Mouse (Mus musculus) kidney, adult 8-10 months (tissue): ENCODE measurements around the gene Gm9774.

ENCODE experiments used
- DNase-seq, 2 experiments: peaks; one replicate each; pipeline ENCODE4 v3.0.0; 2022

Gene Gm9774

DNA sequence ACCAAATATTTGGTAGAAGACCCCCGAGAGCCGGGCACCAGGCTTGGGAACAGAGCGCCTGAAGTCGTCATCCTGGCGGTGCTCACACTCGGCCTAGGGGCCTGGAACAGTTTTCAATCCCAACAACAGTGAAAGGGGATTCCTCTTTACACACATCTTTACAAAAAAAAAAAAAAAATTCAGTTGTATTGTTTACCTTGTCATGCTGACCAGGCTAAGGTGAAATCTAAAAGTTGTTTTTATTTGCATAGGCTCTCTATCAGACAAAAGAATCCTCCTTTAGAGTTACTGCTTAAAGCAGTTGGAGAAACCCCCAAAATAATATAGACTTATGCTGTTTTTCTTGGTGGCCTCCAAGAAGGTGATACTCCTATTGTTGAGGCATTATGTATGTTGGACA lies at the start of gene Gm9774:
Gene Gm9774 (minus strand): TSS at position 101 of the 400 bp plus-strand sequence.
- DNase-seq = no peak

DNA sequence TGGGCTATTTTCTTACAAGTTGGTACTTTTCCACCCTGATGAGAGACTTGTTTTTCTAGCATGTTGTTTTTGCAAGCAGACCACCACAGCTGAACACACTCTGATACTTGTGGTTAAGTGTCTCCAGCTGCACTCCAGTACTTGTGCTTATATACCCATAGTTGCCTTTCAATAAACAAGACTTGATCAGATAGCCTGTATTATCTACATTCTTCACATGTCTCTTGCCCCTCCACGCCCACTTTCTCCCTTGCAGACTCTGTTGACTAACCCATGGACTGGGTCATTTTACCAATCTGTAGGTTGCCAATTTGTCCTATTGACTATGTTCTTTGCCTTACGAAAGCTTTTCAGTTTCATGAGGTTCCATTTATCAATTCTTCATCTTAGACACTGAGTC lies 40.9 kb upstream of the Gm9774 start:
- DNase-seq = no peak

GRCm38 (mm10) chr3:92467424-92467823 lies 38.2 kb upstream of the Gm9774 start:
- DNase-seq = no peak

DNA sequence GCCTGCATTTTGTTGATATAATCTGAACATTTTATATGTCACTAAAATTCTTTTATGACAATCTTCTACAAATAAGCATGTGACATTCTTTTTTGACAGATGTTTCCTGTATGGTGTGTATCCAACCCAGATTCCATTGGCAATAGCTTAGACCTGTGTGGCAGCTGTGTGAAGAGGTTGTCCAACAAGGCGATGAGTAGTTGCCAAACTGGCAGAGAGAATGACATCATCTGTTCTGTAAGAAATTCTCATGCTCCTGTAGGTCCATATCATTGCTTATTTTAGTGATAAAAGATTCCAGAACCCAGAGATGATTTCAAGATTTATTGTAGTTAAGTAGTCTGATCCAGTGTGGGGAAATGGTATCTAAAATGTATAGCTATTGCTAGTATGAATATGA lies 37.4 kb upstream of the Gm9774 start:
- no peak for DNase-seq

GRCm38 (mm10) chr3:92458620-92459019 lies 29.4 kb upstream of the Gm9774 start, which contains the start of gene Sprr3:
Gene Sprr3, minus strand, starts transcription at chr3:92458720.
- no peak for DNase-seq

DNA sequence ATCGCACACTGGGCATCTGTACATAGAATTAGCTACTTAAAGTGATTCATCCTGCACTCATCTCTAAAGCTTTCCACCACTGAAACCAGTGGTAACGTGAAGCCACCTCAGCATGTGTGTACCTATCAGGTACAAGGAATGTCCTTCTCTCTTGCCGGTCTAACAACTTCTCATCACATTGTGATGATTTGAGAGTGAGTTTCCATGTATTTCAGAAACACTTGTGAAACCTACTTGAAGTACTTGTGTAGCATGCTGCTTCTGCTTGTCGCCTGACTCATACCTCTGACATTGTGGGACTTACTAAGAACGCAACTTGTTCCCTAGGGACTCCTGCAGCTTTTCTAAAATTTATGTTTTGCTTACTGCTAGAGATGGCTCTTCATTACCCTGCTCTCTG lies 25.9 kb upstream of the Gm9774 start:
- DNase-seq = no peak

GRCm38 (mm10) chr3:92440177-92440576 lies 11.0 kb upstream of the Gm9774 start:
- DNase-seq = no peak

DNA sequence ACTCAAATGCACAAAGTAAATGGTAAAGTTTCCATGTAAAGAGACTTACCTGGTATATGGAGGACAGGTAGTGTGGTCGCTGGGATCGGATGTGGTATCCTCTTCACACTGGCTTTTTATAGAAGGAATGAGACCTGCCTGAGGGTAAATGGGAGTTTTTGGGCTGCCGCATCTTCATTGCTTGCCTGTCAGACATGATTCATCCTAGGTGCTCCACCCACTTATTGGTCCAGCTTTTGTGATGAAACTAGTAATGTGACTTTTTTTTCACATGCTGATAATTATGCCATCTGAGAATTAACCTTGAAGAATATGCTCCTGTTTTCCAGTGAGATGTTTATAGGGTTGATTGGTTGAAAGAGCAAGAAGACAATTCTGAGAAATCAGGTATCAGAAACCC lies 9.5 kb upstream of the Gm9774 start, which contains the start of gene Sprr1b:
Gene Sprr1b (minus strand): TSS at position 101 of the 400 bp plus-strand sequence.
- no peak for DNase-seq

DNA sequence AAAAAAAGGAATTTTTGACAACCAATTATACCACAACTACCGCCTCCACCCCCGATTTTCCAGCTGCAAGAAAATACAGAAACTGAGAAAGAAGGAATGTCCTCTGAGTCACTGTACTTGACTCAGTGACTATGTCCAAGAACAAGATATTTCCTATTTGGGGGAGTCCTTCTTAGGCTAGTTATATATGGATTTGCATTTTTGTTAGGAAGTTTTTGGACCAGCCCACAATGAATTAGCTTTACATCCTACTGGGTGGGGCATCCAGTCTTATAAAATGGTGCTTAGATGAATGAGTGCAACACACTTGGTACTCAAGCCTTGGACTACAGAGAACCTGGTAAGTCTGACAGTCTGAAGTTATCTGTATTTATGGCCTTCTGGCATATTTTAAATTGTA lies 3.1 kb upstream of the Gm9774 start, which contains the start of gene Sprr2k:
Gene Sprr2k (plus strand): TSS at position 301 of the 400 bp plus-strand sequence.
- no peak for DNase-seq

DNA sequence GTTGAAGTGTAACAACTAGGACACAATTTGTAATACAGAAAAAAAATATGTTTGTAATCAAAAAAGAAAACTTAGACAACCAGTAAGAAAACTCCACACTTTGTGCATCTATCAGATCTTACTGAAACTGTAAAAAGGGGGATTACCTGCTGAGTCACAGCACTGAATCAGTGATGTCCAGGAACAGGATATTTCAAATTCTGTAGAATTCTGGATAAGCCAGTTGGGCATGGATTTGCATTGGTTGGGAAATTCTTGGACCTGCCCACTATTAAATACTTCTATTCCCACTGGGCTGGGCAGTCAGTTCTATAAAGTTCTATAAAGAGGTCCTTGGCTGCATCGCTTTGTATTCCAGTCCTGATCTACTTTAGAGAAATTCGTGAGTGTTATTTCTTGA lies 11.4 kb downstream of the Gm9774 start, which contains the start of gene Sprr2j-ps:
Gene Sprr2j-ps (plus strand): TSS at position 301 of the 400 bp plus-strand sequence.
- no peak for DNase-seq

DNA sequence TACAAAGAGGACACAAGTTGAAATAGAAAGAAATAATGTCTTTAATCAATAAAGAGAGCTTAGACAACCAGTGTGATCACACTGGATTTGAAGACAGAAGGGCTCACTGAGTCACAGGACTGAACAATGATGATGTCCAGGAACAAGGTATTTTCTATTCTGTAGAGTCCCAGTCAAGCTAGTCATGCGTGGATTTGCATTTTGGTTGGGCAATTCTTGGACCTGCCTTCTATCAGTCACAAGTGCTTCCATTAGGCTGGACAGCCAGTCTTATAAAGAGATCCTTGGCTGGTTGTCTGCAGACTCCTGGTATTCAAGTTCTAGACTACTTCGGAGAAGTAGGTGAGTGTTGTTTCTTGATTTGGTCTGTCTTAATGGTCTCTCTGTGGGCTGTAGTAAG lies 21.5 kb downstream of the Gm9774 start, which contains the start of gene Sprr2i:
Gene Sprr2i (plus strand): TSS at position 301 of the 400 bp plus-strand sequence.
- DNase-seq = no peak

DNA sequence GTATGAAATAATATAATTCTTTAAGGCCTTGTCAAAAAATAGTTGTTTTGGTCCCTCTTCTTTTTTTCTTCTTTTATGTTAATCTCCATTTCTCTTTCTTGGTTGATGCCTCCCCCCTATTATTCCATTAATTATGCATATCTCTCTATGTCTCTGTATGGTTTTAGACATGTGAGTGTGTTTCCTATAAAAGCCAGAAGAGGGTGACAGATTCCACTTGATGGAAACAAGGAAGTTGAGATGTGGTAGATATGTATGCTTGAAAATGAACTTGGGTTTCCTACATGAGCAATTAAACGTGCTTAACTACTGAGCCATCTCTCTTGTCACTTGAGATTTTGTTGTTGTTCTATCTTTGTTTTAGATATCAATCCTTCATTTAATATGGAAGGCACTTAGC lies 34.9 kb downstream of the Gm9774 start:
- DNase-seq = no peak

DNA sequence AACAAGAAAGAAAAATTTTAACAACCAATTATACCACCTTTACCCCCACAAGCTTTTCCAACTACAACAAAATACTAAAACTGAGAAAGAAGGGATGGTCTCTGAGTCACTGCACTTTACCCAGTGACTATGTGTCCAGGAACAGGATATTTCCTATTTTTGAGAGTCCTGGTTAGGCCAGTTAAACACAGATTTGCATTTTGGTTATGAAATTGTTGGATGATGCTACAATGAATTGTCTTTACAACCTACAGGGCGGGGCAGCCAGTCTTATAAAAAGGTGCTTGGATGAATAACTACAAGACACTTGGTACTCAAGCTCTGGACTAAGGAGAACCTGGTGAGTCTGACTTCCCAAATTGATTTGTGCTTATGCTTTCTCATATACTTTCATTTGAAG lies 43.8 kb downstream of the Gm9774 start, which contains the start of gene Sprr2h:
Gene Sprr2h (plus strand): TSS at position 301 of the 400 bp plus-strand sequence.
- no peak for DNase-seq
